Mouse (Mus musculus): ENCODE results near the gene Kif26b.

- TF ChIP-seq POLR2A (IDR thresholded peaks at IDR 0.05; ENCODE audit: borderline replicate concordance, insufficient read depth, low read length) = no peak
- TF ChIP-seq CTCF (IDR thresholded peaks at IDR 0.05; ENCODE audit: borderline replicate concordance, insufficient read depth, low read depth, low read length) = no peak
Observed at GRCm38 (mm10) chr1:178850569-178850968, 321.6 kb downstream of the Kif26b start.

Measured in cerebellum, adult 2 months (tissue).